Mouse (Mus musculus) frontal cortex, postnatal 14 days (tissue): ENCODE measurements around the gene Gm3727.
"Not testable (repeated sequence)": the region's sequence is repeated elsewhere in the genome, so short reads cannot be mapped to it uniquely, and the experiment has no call there.

ENCODE experiments used
- DNase-seq, 2 experiments: peaks; one replicate each; pipeline ENCODE4 v3.0.0; 2022; ENCODE audit warnings: low spot score in 2 of 2

Gm3727 gene

GRCm38 (mm10) chr14:7264614-7265013 is at the start of gene Gm3727:
TSS of gene Gm3727 (minus strand) at chr14:7264714.
- not testable (repeated sequence) for DNase-seq

GRCm38 (mm10) chr14:7243498-7243897 is 21.0 kb downstream of the Gm3727 start:
- DNase-seq = peak in 1 of 2 experiments; percentile 4
